Mouse (Mus musculus): Measurements from ENCODE around the gene Mrgpra4. TPM values are rescaled to one million over a fixed set of nuclear protein-coding genes. Genes with fewer than 3 reads are reported as not detected.

Mrgpra4 gene
- polyA plus RNA-seq (2014; fragmentation: Nextera tagmentation; extraction: Ambion mirVana) = not detected in 2 replicates

DNA sequence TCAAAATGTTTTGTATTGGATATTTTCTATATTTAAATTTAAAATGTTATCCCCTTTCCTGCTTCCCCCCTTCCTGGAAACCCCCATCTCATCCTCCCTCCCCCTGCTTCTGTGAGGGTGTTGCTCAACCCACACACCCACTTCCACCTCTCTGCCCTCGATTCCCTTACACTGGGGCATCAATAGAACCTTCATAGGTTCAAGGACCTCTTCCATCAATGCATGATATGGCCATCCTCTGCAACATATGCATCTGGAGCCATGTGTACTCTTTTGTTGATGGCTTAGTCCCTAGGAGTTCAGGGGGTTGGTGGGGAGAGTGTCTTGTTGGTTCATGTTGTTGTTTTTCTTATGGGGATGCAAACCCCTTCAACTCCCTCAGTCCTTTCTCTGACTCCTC lies at the start of gene Mrgpra4:
Gene Mrgpra4, minus strand, starts transcription at position 101 of the 400 bp plus-strand sequence.
- Histone ChIP-seq H3K4me3 (ENCODE audit: control insufficient read depth in 1 of 2, insufficient read depth in 1 of 2, low read depth in 1 of 2, low read length in 2 of 2) (no peak within 1 kb of the TSS), H3K27me3 (ENCODE audit: control insufficient read depth, insufficient read depth, low read length) (no peaks in the 10 kb centered on the region), H3K27ac (replicated peaks in 1 of 2; ENCODE audit: control insufficient read depth in 1 of 2, insufficient read depth in 1 of 2, low read depth in 2 of 2, low read length in 2 of 2) (no peak within 1 kb of the TSS), H3K36me3 (ENCODE audit: control insufficient read depth, insufficient read depth, low read length) (no peaks in the 10 kb centered on the region), H3K9ac (ENCODE audit: low read length) (no peak within 1 kb of the TSS), H3K9me3 (ENCODE audit: control insufficient read depth, low read length) (no peaks in the 10 kb centered on the region), H3K4me2 (ENCODE audit: low read length) (no peak within 1 kb of the TSS), H3K4me1 (ENCODE audit: control insufficient read depth in 2 of 2, insufficient read depth in 2 of 2, low read length in 2 of 2) (no peaks in the 10 kb centered on the region)
- 57% methylated on average over 1 of the region's 1 CpGs for WGBS
- no peak for ATAC-seq (ENCODE audit: insufficient number of reproducible peaks, insufficient read depth, low FRiP score, low read depth)

DNA sequence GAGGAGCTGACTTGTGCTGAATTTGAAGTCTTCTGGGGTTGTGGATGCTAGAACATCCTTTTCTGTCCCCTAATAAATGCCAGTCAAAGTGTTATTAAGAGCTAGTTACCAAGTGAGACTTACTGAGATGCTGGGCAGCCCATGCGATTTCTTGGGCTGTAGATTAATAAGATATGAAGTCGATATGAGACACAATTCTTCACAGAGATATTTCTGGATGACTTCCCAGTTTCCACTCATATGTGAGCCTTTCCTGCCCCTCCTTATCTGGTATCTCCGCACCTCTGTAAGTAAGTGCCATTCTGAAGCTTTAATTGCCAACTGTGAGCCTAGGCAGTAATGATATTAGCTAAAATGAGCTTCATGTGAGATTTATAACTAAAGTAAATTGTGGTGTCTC lies 45.6 kb upstream of the Mrgpra4 start, which contains the start of gene Mrgprx1:
Gene Mrgprx1, minus strand, starts transcription at position 101 of the 400 bp plus-strand sequence.
- no peaks in the 10 kb centered on the region for H3K4me1 ChIP-seq (ENCODE audit: control insufficient read depth in 2 of 2, insufficient read depth in 2 of 2, low read length in 2 of 2)
- ATAC-seq (ENCODE audit: insufficient number of reproducible peaks, insufficient read depth, low FRiP score, low read depth) = no peak
- no peaks in the 10 kb centered on the region for H3K27me3 ChIP-seq (ENCODE audit: control insufficient read depth, insufficient read depth, low read length)
- H3K4me3 ChIP-seq (ENCODE audit: control insufficient read depth in 1 of 2, insufficient read depth in 1 of 2, low read depth in 1 of 2, low read length in 2 of 2) = no peak within 1 kb of the TSS
- H3K9ac ChIP-seq (ENCODE audit: low read length) = no peak within 1 kb of the TSS
- WGBS = 58% methylated on average over 3 of the region's 3 CpGs
- H3K27ac ChIP-seq (replicated peaks in 1 of 2; ENCODE audit: control insufficient read depth in 1 of 2, insufficient read depth in 1 of 2, low read depth in 2 of 2, low read length in 2 of 2) = no peak within 1 kb of the TSS
- no peaks in the 10 kb centered on the region for H3K36me3 ChIP-seq (ENCODE audit: control insufficient read depth, insufficient read depth, low read length)
- H3K9me3 ChIP-seq (ENCODE audit: control insufficient read depth, low read length) = no peaks in the 10 kb centered on the region
- H3K4me2 ChIP-seq (ENCODE audit: low read length) = no peak within 1 kb of the TSS

DNA sequence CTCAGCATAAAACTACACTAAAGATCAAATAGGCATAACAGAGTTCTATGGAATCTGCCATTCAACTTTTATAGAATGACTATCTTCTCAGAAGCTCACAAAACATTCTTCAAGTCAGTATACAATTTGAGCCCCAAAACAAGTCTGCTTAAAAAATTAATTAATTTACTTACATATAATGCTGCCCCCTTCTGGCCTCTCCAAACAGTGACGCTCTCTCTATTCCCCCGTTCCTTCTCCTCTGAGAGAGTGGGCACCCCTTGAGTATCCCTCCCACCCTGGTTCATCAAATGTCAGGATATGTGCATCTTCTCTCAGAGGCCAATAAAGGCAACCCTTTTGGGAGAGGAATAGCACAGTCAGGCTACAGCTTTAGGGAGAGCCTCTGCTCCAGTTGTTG lies 36.0 kb upstream of the Mrgpra4 start:
- Histone ChIP-seq H3K27ac (replicated peaks in 1 of 2; ENCODE audit: control insufficient read depth in 1 of 2, insufficient read depth in 1 of 2, low read depth in 2 of 2, low read length in 2 of 2) (no peak overlapping the region), H3K27me3 (ENCODE audit: control insufficient read depth, insufficient read depth, low read length) (no peaks in the 10 kb centered on the region), H3K36me3 (ENCODE audit: control insufficient read depth, insufficient read depth, low read length) (no peaks in the 10 kb centered on the region), H3K4me1 (ENCODE audit: control insufficient read depth in 2 of 2, insufficient read depth in 2 of 2, low read length in 2 of 2) (no peaks in the 10 kb centered on the region), H3K9me3 (ENCODE audit: control insufficient read depth, low read length) (no peaks in the 10 kb centered on the region), H3K4me3 (ENCODE audit: control insufficient read depth in 1 of 2, insufficient read depth in 1 of 2, low read depth in 1 of 2, low read length in 2 of 2) (no peak overlapping the region), H3K9ac (ENCODE audit: low read length) (no peak overlapping the region), H3K4me2 (ENCODE audit: low read length) (no peak overlapping the region)
- WGBS = 54% methylated on average over 2 of the region's 2 CpGs
- ATAC-seq (ENCODE audit: insufficient number of reproducible peaks, insufficient read depth, low FRiP score, low read depth) = no peak

DNA sequence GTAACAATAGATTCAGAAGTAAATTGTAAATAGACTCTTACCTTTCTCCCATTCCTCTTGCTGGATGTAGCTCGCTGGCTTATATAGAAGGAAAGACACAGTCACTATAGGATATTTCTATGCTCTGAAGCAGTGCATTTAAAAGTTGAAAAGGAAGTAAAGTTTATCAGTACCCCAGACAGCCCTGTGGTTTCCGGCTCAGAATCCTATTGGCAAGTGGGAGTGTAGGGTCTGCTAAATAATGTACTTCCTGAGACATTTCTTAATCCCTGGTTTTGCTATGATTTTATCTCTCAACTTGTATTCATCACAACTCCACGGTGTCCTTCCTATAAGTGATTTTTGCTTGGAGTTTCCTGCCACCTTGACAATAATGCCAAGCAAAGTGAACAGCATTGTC lies 13.8 kb upstream of the Mrgpra4 start:
- no peaks in the 10 kb centered on the region for H3K9me3 ChIP-seq (ENCODE audit: control insufficient read depth, low read length)
- H3K36me3 ChIP-seq (ENCODE audit: control insufficient read depth, insufficient read depth, low read length) = no peaks in the 10 kb centered on the region
- ATAC-seq (ENCODE audit: insufficient number of reproducible peaks, insufficient read depth, low FRiP score, low read depth) = no peak
- no peaks in the 10 kb centered on the region for H3K4me1 ChIP-seq (ENCODE audit: control insufficient read depth in 2 of 2, insufficient read depth in 2 of 2, low read length in 2 of 2)
- H3K27me3 ChIP-seq (ENCODE audit: control insufficient read depth, insufficient read depth, low read length) = no peaks in the 10 kb centered on the region
- H3K9ac ChIP-seq (ENCODE audit: low read length) = no peak overlapping the region
- WGBS = 57% methylated on average over 3 of the region's 3 CpGs
- H3K27ac ChIP-seq (replicated peaks in 1 of 2; ENCODE audit: control insufficient read depth in 1 of 2, insufficient read depth in 1 of 2, low read depth in 2 of 2, low read length in 2 of 2) = no peak overlapping the region
- no peak overlapping the region for H3K4me2 ChIP-seq (ENCODE audit: low read length)
- no peak overlapping the region for H3K4me3 ChIP-seq (ENCODE audit: control insufficient read depth in 1 of 2, insufficient read depth in 1 of 2, low read depth in 1 of 2, low read length in 2 of 2)

DNA sequence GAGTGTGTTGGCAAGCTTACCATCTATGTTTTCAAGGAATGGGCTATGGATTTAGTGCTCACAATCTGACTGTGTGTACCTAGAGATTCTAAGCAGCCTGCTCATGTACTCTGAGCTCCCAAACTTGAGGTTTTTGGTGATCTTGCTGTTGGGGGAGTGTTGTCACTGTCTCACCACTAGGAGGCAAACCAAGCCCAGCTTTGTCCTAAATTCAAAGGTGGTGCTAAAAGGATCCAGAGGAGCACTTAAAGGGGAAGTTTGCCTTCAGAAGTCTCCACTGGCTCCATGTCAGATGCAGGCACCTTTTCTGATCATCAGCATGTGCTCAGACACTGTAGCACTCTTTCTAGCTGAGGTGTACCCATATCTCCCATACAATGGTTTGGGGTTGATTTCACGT lies 4.9 kb upstream of the Mrgpra4 start:
- no peak overlapping the region for H3K4me3 ChIP-seq (ENCODE audit: control insufficient read depth in 1 of 2, insufficient read depth in 1 of 2, low read depth in 1 of 2, low read length in 2 of 2)
- no peaks in the 10 kb centered on the region for H3K9me3 ChIP-seq (ENCODE audit: control insufficient read depth, low read length)
- WGBS = 52% methylated on average over 1 of the region's 1 CpGs
- no peak for ATAC-seq (ENCODE audit: insufficient number of reproducible peaks, insufficient read depth, low FRiP score, low read depth)
- H3K36me3 ChIP-seq (ENCODE audit: control insufficient read depth, insufficient read depth, low read length) = no peaks in the 10 kb centered on the region
- no peaks in the 10 kb centered on the region for H3K27me3 ChIP-seq (ENCODE audit: control insufficient read depth, insufficient read depth, low read length)
- H3K4me1 ChIP-seq (ENCODE audit: control insufficient read depth in 2 of 2, insufficient read depth in 2 of 2, low read length in 2 of 2) = no peaks in the 10 kb centered on the region
- H3K4me2 ChIP-seq (ENCODE audit: low read length) = no peak overlapping the region
- no peak overlapping the region for H3K27ac ChIP-seq (replicated peaks in 1 of 2; ENCODE audit: control insufficient read depth in 1 of 2, insufficient read depth in 1 of 2, low read depth in 2 of 2, low read length in 2 of 2)
- no peak overlapping the region for H3K9ac ChIP-seq (ENCODE audit: low read length)

Other genes with a start within 250 kb of the Mrgpra4 start
- not detected in 2 replicates for gene Mrgprx1, start 45.5 kb upstream of the Mrgpra4 start, polyA plus RNA-seq (2014; fragmentation: Nextera tagmentation; extraction: Ambion mirVana)
- gene Mrgprb5, start 186.9 kb upstream of the Mrgpra4 start, polyA plus RNA-seq (2014; fragmentation: Nextera tagmentation; extraction: Ambion mirVana) = not detected in 2 replicates
- not detected in 2 replicates for gene Mrgprb4, start 217.2 kb upstream of the Mrgpra4 start, polyA plus RNA-seq (2014; fragmentation: Nextera tagmentation; extraction: Ambion mirVana)